Mouse (Mus musculus) lung, embryonic 14.5 days (tissue): Measurements from ENCODE around the gene Dok1. TPM values are rescaled to one million over a fixed set of nuclear protein-coding genes. Genes with fewer than 3 reads are reported as not detected.

ENCODE experiments used
- ATAC-seq: fragments of 200-750 bp; cut with Nextera tagmentation; 2 replicates; pipeline ENCODE4 v1.8.0; 2017; ENCODE audit warnings: mild to moderate bottlenecking, moderate TSS enrichment, moderate library complexity; ENCODE audit not compliant: insufficient read depth
- DNase-seq: peaks from one replicate; pipeline ENCODE4 v3.0.0-alpha.2; 2015
- H3K27ac ChIP-seq: fragments of 300-500 bp; sonication (generic); 2 replicates; pipeline ENCODE4 v1.5.1; 2014; ENCODE audit warnings: low read depth, mild to moderate bottlenecking, moderate library complexity
- H3K27me3 ChIP-seq: fragments of 300-500 bp; sonication (generic); 2 replicates; pipeline ENCODE4 v1.6.1; 2014; ENCODE audit warnings: low read length, control low read depth; ENCODE audit not compliant: insufficient read depth
- H3K36me3 ChIP-seq: fragments of 300-500 bp; sonication (generic); 2 replicates; pipeline ENCODE4 v1.6.1; 2014; ENCODE audit warnings: control low read depth; ENCODE audit not compliant: insufficient read depth
- H3K4me1 ChIP-seq: fragments of 300-500 bp; sonication (generic); 2 replicates; pipeline ENCODE4 v1.6.1; 2014; ENCODE audit warnings: antibody characterized with exemption, control low read depth; ENCODE audit not compliant: insufficient read depth
- H3K4me2 ChIP-seq: fragments of 300-500 bp; sonication (generic); 2 replicates; pipeline ENCODE4 v1.6.1; 2014; ENCODE audit warnings: mild to moderate bottlenecking
- H3K4me3 ChIP-seq: fragments of 300-500 bp; sonication (generic); 2 replicates; pipeline ENCODE4 v1.5.1; 2014; ENCODE audit warnings: low read depth, low read length
- H3K9ac ChIP-seq: fragments of 300-500 bp; sonication (generic); 2 replicates; pipeline ENCODE4 v1.6.1; 2014
- H3K9me3 ChIP-seq: fragments of 300-500 bp; sonication (generic); 2 replicates; pipeline ENCODE4 v1.6.1; 2016; ENCODE audit warnings: low read depth, low read length, control low read depth
- CTCF ChIP-seq: IDR thresholded peaks from 2 replicates; pipeline ENCODE4 v1.5.1; 2016; ENCODE audit warnings: antibody characterized with exemption, low read depth
- WGBS: fragments of 180-500 bp; shearing (Covaris S2); extraction: QIAGEN DNeasy Blood & Tissue Kit; methylation state at CpG from one replicate; pipeline ENCODE4 v1.1.7; 2014; 5-methylcytosine and 5-hydroxymethylcytosine counted together
- polyA plus RNA-seq: library from polyadenylated mRNA; unstranded; fragments of >200 nt; fragmentation: Nextera tagmentation; extraction: Ambion mirVana; gene quantifications from 2 replicates; pipeline ENCODE4 v1.2.1, GENCODE M21; 2014

The Dok1 gene
- polyA plus RNA-seq, 1 experiment from 2014 or later: 12.0 TPM

- WGBS: 2% methylated on average over 55 of the region's 58 CpGs
- ATAC-seq: 0 out of 2 replicates have a peak, but pooled peaks have one; percentile 7
- peak overlapping the region; percentile 36 for H3K4me2 ChIP-seq
- H3K27me3 ChIP-seq: peaks cover 94% of the 10 kb centered on the region
- no peak for TF ChIP-seq CTCF
- no peaks in the 10 kb centered on the region for H3K36me3 ChIP-seq
- no peak overlapping the region for H3K27ac ChIP-seq
- H3K4me3 ChIP-seq: peak overlapping the region; percentile 17; the same call in 1 of the 2 replicates
- DNase-seq: peak; percentile 31
- H3K9me3 ChIP-seq: no peaks in the 10 kb centered on the region
- no peak overlapping the region for H3K9ac ChIP-seq
- H3K4me1 ChIP-seq: no peaks in the 10 kb centered on the region
Observed at GRCm38 (mm10) chr6:83070311-83071219, 37.3 kb upstream of the Dok1 start.

DNA sequence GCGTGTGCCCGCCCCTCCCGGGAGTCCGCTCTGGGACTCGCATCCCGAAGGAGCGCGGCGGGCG lies 36.8 kb upstream of the Dok1 start, which contains the start of gene Tlx2:
TSS of gene Tlx2 (minus strand) at position 47 of the 64 bp plus-strand sequence.
- no peak within 1 kb of the TSS for H3K27ac ChIP-seq
- 4% methylated on average over 10 of the region's 10 CpGs for WGBS

GRCm38 (mm10) chr6:83069488-83070246 lies 36.4 kb upstream of the Dok1 start:
- no peak for DNase-seq
- H3K4me1 ChIP-seq: no peaks in the 10 kb centered on the region
- no peak overlapping the region for H3K27ac ChIP-seq
- no peaks in the 10 kb centered on the region for H3K9me3 ChIP-seq
- peak overlapping the region; percentile 27; the same call in 1 of the 2 replicates for H3K4me3 ChIP-seq
- whole genome bisulfite sequencing: 2% methylated on average over 68 of the region's 69 CpGs
- no peak for TF ChIP-seq CTCF
- peak overlapping the region; percentile 36 for H3K4me2 ChIP-seq
- no peaks in the 10 kb centered on the region for H3K36me3 ChIP-seq
- H3K9ac ChIP-seq: no peak overlapping the region
- 0 out of 2 replicates have a peak, but pooled peaks have one; percentile 3 for ATAC-seq
- H3K27me3 ChIP-seq: peaks cover 95% of the 10 kb centered on the region

More for the DNA sequence above, 36.8 kb upstream of the Dok1 start, which contains the start of gene Tlx2:
- DNase-seq (no peak), ATAC-seq (0 out of 2 replicates have a peak, but pooled peaks have one; percentile 2)
- H3K4me3 ChIP-seq: peak within 1 kb of the TSS; percentile 27; the same call in 1 of the 2 replicates
- H3K36me3 ChIP-seq: no peaks in the 10 kb centered on the region
- H3K4me2 ChIP-seq: peak within 1 kb of the TSS; percentile 50
- no peak within 1 kb of the TSS for H3K9ac ChIP-seq
- no peak for TF ChIP-seq CTCF
- H3K27me3 ChIP-seq: peaks cover 95% of the 10 kb centered on the region
- H3K4me1 ChIP-seq: no peaks in the 10 kb centered on the region
- no peaks in the 10 kb centered on the region for H3K9me3 ChIP-seq

DNA sequence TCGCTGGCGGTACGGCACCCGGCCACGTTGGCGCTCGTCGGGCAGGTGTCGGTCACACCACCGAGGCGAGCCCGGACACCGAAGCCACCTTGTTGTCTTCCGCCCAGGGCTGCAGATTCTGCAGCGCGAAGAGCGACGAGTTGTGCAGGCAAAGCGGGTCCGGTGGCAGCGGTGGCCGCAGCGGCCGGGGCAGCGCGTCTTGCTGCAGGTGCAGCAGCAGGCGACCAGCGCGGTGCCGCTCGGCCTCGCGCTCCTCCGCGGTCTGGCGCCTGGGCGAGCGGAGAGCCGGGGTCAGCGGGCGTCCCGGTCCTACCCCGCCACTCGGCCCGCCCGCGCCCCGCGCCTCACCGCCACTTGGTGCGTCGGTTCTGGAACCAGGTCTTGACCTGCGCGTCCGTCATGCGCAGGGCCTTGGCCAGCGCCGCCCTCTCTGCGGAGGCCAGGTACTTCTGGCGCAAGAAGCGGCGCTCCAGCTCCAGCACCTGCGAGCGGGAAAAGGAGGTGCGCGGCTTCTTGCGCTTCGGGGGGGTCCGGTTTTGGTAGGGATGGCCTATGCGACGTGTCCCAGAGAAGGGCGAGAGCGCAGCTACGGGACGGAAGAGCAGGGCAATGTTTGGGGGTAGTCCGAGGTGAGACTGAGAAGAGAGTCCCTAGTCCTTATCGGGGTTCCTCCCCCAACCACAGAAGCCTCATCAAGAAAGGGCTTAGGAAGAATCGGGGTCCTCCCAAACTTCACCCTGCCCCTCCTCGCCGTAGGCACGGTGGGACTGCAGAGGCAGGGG lies 35.6 kb upstream of the Dok1 start:
- no peak overlapping the region for H3K9ac ChIP-seq

DNA sequence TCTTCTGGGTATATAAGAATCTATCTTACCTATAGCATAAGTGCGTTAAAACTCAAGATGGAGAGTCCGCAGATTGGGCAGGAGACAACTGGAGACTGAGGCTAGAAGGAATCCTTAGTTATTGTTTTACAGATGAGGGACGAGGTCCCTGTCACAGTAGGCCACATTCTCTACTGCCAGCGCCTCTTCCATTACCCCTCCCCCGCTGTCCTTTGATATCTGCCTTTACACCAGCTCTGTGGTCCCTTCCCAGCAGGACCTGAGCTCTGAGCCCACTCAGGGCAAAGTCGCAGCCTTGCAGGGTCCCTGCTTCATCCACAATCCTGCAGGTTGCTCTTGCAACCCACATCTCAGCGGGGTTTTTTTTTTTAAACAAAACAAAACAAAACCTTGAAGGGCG lies 35.0 kb upstream of the Dok1 start:
- DNase-seq: no peak
- Histone ChIP-seq H3K4me2 (no peak overlapping the region), H3K9ac (no peak overlapping the region), H3K4me3 (peak overlapping the region; percentile 27; the same call in 1 of the 2 replicates), H3K36me3 (no peaks in the 10 kb centered on the region), H3K27ac (no peak overlapping the region), H3K4me1 (no peaks in the 10 kb centered on the region), H3K9me3 (no peaks in the 10 kb centered on the region), H3K27me3 (peaks cover 96% of the 10 kb centered on the region)
- no peak for ATAC-seq
- TF ChIP-seq CTCF: no peak
- WGBS: 3% methylated on average over 8 of the region's 8 CpGs

More for the DNA sequence above, 35.6 kb upstream of the Dok1 start:
- Histone ChIP-seq H3K4me2 (peak overlapping the region; percentile 50), H3K9me3 (no peaks in the 10 kb centered on the region), H3K27ac (no peak overlapping the region), H3K36me3 (no peaks in the 10 kb centered on the region), H3K4me1 (no peaks in the 10 kb centered on the region), H3K4me3 (peak overlapping the region; percentile 27), H3K27me3 (peaks cover 95% of the 10 kb centered on the region)
- no peak for TF ChIP-seq CTCF
- DNase-seq (no peak), ATAC-seq (no peak)
- WGBS: under 1% methylated on average over 81 of the region's 81 CpGs

DNA sequence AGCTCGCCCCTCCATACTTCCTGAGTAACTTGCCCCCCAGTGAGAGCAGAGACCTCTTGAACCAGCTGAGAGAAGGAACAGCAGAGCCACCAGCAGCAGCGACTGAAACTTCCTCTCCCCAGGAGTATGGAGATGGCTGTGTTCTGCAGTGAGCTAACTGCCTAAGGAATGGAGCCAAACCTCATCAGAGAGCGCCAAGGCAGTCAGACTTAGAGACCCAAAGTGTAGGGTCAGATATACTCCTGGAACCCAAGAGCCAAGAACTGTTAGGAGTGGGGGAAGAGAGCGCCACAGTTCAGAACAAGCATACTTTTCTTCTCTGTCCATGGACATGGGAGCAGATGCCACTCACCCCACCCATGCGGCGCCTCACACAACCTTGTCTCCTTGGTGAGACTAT lies 33.2 kb upstream of the Dok1 start:
- DNase-seq (no peak), ATAC-seq (no peak)
- no peaks in the 10 kb centered on the region for H3K4me1 ChIP-seq
- no peak overlapping the region for H3K27ac ChIP-seq
- no peak overlapping the region for H3K4me2 ChIP-seq
- peaks cover 97% of the 10 kb centered on the region for H3K27me3 ChIP-seq
- no peak overlapping the region for H3K9ac ChIP-seq
- no peak overlapping the region for H3K4me3 ChIP-seq
- H3K36me3 ChIP-seq: no peaks in the 10 kb centered on the region
- 23% methylated on average over 6 of the region's 6 CpGs for WGBS
- TF ChIP-seq CTCF: no peak
- H3K9me3 ChIP-seq: no peaks in the 10 kb centered on the region

GRCm38 (mm10) chr6:83065995-83066394 lies 32.7 kb upstream of the Dok1 start:
- Histone ChIP-seq H3K4me1 (no peaks in the 10 kb centered on the region), H3K4me3 (no peak overlapping the region), H3K9me3 (no peaks in the 10 kb centered on the region), H3K27ac (no peak overlapping the region), H3K36me3 (no peaks in the 10 kb centered on the region), H3K27me3 (peaks cover 97% of the 10 kb centered on the region), H3K9ac (no peak overlapping the region), H3K4me2 (no peak overlapping the region)
- DNase-seq (no peak), ATAC-seq (no peak)
- TF ChIP-seq CTCF: no peak
- 27% methylated on average over 8 of the region's 8 CpGs for whole genome bisulfite sequencing
